ENCODE assay signal across 10 mouse cellular contexts in the genomic region with DNA sequence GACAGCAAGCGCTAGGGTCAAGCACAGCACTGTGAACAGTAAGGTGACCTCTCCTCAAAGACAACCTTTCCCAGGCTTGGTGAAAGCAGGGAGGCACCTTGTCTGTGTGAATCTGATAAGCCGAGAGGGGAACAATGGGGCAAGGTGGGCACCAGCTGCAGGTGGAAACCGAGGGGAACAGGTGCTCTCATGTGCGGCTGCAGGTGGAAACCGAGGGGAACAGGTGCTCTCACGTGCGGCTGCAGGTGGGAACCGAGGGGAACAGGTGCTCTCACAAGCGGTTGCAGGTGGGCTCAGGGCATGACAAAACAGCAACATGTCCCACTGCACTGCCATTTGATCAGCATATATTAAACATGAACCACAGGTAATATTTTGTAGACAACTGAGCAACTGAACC. TPM values are rescaled to one million over a fixed set of nuclear protein-coding genes. Genes with fewer than 3 reads are reported as not detected.
DNase-seq lines count a peak whose midpoint lies in the region; ATAC-seq and TF ChIP-seq lines count a peak whose summit lies in the region.
"Had no signal": no experiment of that assay in that cellular context is flagged by ENCODE, and none has a peak within 500 bp of the region (broad histone marks: within the 10 kb centered on the region; RNA-seq: fewer than 3 reads in every experiment).

No protein-coding gene starts in this region.

- H3K4me3 ChIP-seq in erythroblast, embryonic 14.5 days (replicated peaks): peak overlapping the region; percentile 65
- H3K4me3 ChIP-seq in lung, postnatal 0 days (ENCODE audit: low read depth, low read length): no peak overlapping the region
- H3K4me3 ChIP-seq in lung, adult 2 months (replicated peaks; ENCODE audit: extremely low read depth, low read depth, low read length): no peak overlapping the region
- no peak overlapping the region for H3K4me3 ChIP-seq in hindbrain, postnatal 0 days (ENCODE audit: low read length)
- H3K4me3 ChIP-seq in small intestine, adult 2 months (ENCODE audit: low read depth, low read length): no peak overlapping the region
- H3K4me3 ChIP-seq: heart, adult 2 months; midbrain, embryonic 12.5 days had no signal

- H3K4me2 ChIP-seq in lung, postnatal 0 days (replicated peaks; ENCODE audit: low read depth, low read length): no peak overlapping the region
- H3K4me2 ChIP-seq in hindbrain, postnatal 0 days (ENCODE audit: low read depth, low read length): no peak overlapping the region

- TF ChIP-seq POLR2A in lung, adult 2 months (IDR thresholded peaks at IDR 0.05; ENCODE audit: borderline replicate concordance, extremely low read depth, low read depth, low read length): no peak
- TF ChIP-seq POLR2A in small intestine, adult 2 months (IDR thresholded peaks at IDR 0.05; ENCODE audit: low read depth, low read length): no peak

- 58% methylated on average over 9 of the region's 9 CpGs for WGBS in lung, postnatal 0 days
- 70% methylated on average over 9 of the region's 9 CpGs for WGBS in lung, adult 2 months
- WGBS in hindbrain, postnatal 0 days: 77% methylated on average over 9 of the region's 9 CpGs
- WGBS in small intestine, adult 2 months: 29% methylated on average over 9 of the region's 9 CpGs

- no peak for TF ChIP-seq CTCF in lung, postnatal 0 days (IDR thresholded peaks at IDR 0.05)
- TF ChIP-seq CTCF in lung, adult 2 months (IDR thresholded peaks at IDR 0.05; ENCODE audit: insufficient read depth, low read length): no peak
- TF ChIP-seq CTCF in hindbrain, postnatal 0 days (IDR thresholded peaks at IDR 0.05; ENCODE audit: low read depth): no peak
- TF ChIP-seq CTCF in small intestine, adult 2 months (IDR thresholded peaks at IDR 0.05; ENCODE audit: extremely low read depth, insufficient read length, insufficient replicate concordance, low read depth, low read length): no peak

- peaks cover 84% of the 10 kb centered on the region for H3K4me1 ChIP-seq in erythroblast, embryonic 14.5 days (ENCODE audit: control insufficient read depth)
- H3K4me1 ChIP-seq in lung, postnatal 0 days (ENCODE audit: insufficient read depth, low read depth, low read length): peaks cover 6% of the 10 kb centered on the region; the same call in 1 of the 2 replicates
- peaks cover 2% of the 10 kb centered on the region; the same call in 1 of the 2 replicates for H3K4me1 ChIP-seq in lung, adult 2 months (ENCODE audit: control insufficient read depth, insufficient read depth, low read length)
- peaks cover 27% of the 10 kb centered on the region; the same call in 1 of the 2 replicates for H3K4me1 ChIP-seq in hindbrain, postnatal 0 days (ENCODE audit: insufficient read depth, low read length)
- H3K4me1 ChIP-seq in small intestine, adult 2 months (ENCODE audit: control insufficient read depth, insufficient read depth, insufficient read length, low read length): peaks cover 27% of the 10 kb centered on the region

- no peak for ATAC-seq in erythroblast, adult 5-6 weeks (replicated peaks; ENCODE audit: low FRiP score, poor library complexity, severe bottlenecking)
- no peak for ATAC-seq in lung, postnatal 0 days
- no peak for ATAC-seq in hindbrain, postnatal 0 days

- H3K27me3 ChIP-seq in erythroblast, embryonic 14.5 days (ENCODE audit: control insufficient read depth): no peaks in the 10 kb centered on the region
- no peaks in the 10 kb centered on the region for H3K27me3 ChIP-seq in lung, postnatal 0 days (replicated peaks; ENCODE audit: insufficient read depth, low read length)
- H3K27me3 ChIP-seq in hindbrain, postnatal 0 days (ENCODE audit: insufficient read depth, low read length): no peaks in the 10 kb centered on the region
- H3K27me3 ChIP-seq in small intestine, adult 2 months (ENCODE audit: control insufficient read depth, insufficient read depth, low read length): no peaks in the 10 kb centered on the region
- H3K27me3 ChIP-seq: midbrain, embryonic 12.5 days had no signal

- no peak overlapping the region for H3K9ac ChIP-seq in lung, postnatal 0 days (replicated peaks; ENCODE audit: low read depth)
- H3K9ac ChIP-seq in hindbrain, postnatal 0 days (replicated peaks; ENCODE audit: low read length): peak overlapping the region; percentile 29; the same call in 1 of the 2 replicates

- H3K9me3 ChIP-seq in erythroblast, embryonic 14.5 days (ENCODE audit: control insufficient read depth, low read length): no peaks in the 10 kb centered on the region
- H3K9me3 ChIP-seq in lung, postnatal 0 days (ENCODE audit: low read length): no peaks in the 10 kb centered on the region
- H3K9me3 ChIP-seq in hindbrain, postnatal 0 days (ENCODE audit: low read length): no peaks in the 10 kb centered on the region
- H3K9me3 ChIP-seq: midbrain, embryonic 12.5 days had no signal

- peaks cover 92% of the 10 kb centered on the region for H3K36me3 ChIP-seq in erythroblast, embryonic 14.5 days (ENCODE audit: control insufficient read depth)
- no peaks in the 10 kb centered on the region for H3K36me3 ChIP-seq in lung, postnatal 0 days (ENCODE audit: insufficient read depth, low read length)
- H3K36me3 ChIP-seq in hindbrain, postnatal 0 days (ENCODE audit: insufficient read depth, low read length): peaks cover 17% of the 10 kb centered on the region; the same call in 1 of the 2 replicates
- no peaks in the 10 kb centered on the region for H3K36me3 ChIP-seq in small intestine, adult 2 months (ENCODE audit: control insufficient read depth, insufficient read depth, low read length)

- TF ChIP-seq EP300 in lung, postnatal 0 days (IDR thresholded peaks at IDR 0.05): no peak

- peak overlapping the region; percentile 57 for H3K27ac ChIP-seq in lung, postnatal 0 days (ENCODE audit: low read length)
- peak overlapping the region; percentile 68; the same call in 1 of the 2 replicates for H3K27ac ChIP-seq in hindbrain, postnatal 0 days
- H3K27ac ChIP-seq in small intestine, adult 2 months (ENCODE audit: insufficient read depth, low read depth, low read length): peak overlapping the region; percentile 83
- H3K27ac ChIP-seq: heart, adult 2 months had no signal

- no peak for DNase-seq in lung, postnatal 0 days (ENCODE audit: low spot score)
- no peak for DNase-seq in lung, adult 2 months
- DNase-seq in hindbrain, postnatal 0 days (ENCODE audit: low spot score): no peak
- DNase-seq in thymus, postnatal 4 days: no peak
- DNase-seq in natural killer cell, adult 2 months (ENCODE audit: low spot score in 2 of 2): no peak
- DNase-seq: heart, adult 2 months had no signal

RNA-seq across cellular contexts. Expression of gene Slc7a5, which starts 10.3 kb away (rescaled TPM):
- 12.4 and 35.9 TPM in 2 replicates for polyA plus RNA-seq in erythroblast, embryonic 14.5 days (2012)
- 137 and 171 TPM in 2 replicates for total RNA-seq in erythroblast, adult 5-6 weeks (2015; ENCODE audit: low replicate concordance)
- 151 and 182 TPM in 2 replicates for total RNA-seq in erythroblast, adult 5-6 weeks (2017; ENCODE audit: low replicate concordance)
- polyA plus RNA-seq in lung, postnatal 0 days (2015; fragmentation: Nextera tagmentation; extraction: Ambion mirVana): 4.3 and 7.5 TPM in 2 replicates
- polyA plus RNA-seq in lung, adult 2 months (2012; rRNA removed): 11.4 and 12.1 TPM in 2 replicates
- 148 and 163 TPM in 2 replicates for total RNA-seq in hindbrain, postnatal 0 days (2014; rRNA removed)
- polyA plus RNA-seq in hindbrain, postnatal 0 days (2015; fragmentation: Nextera tagmentation; extraction: Ambion mirVana): 60.1 and 72.1 TPM in 2 replicates
- polyA plus RNA-seq in small intestine, adult 2 months (2012; rRNA removed): 10.9 and 11.5 TPM in 2 replicates

RNA-seq across cellular contexts. Expression of gene Car5a, which starts 47.5 kb away (rescaled TPM):
- 0.03 and 0.08 TPM in 2 replicates for polyA plus RNA-seq in erythroblast, embryonic 14.5 days (2012)
- total RNA-seq in erythroblast, adult 5-6 weeks (2015; ENCODE audit: low replicate concordance): not detected in 2 replicates
- not detected in 2 replicates for total RNA-seq in erythroblast, adult 5-6 weeks (2017; ENCODE audit: low replicate concordance)
- polyA plus RNA-seq in lung, postnatal 0 days (2015; fragmentation: Nextera tagmentation; extraction: Ambion mirVana): 0.37 and 0.61 TPM in 2 replicates
- polyA plus RNA-seq in lung, adult 2 months (2012; rRNA removed): 0.18 and 0.26 TPM in 2 replicates
- total RNA-seq in hindbrain, postnatal 0 days (2014; rRNA removed): 0.42 TPM in 1 of 2 replicates, not detected in the other
- polyA plus RNA-seq in hindbrain, postnatal 0 days (2015; fragmentation: Nextera tagmentation; extraction: Ambion mirVana): 0.23 and 0.50 TPM in 2 replicates
- polyA plus RNA-seq in small intestine, adult 2 months (2012; rRNA removed): 0.11 TPM in 1 of 2 replicates, not detected in the other
- total RNA-seq: heart, adult 2 months had no signal
- polyA plus RNA-seq: heart, adult 2 months had no signal

RNA-seq across cellular contexts. Expression of gene Banp, which starts 52.3 kb away (rescaled TPM):
- 8.0 and 8.8 TPM in 2 replicates for polyA plus RNA-seq in erythroblast, embryonic 14.5 days (2012)
- total RNA-seq in erythroblast, adult 5-6 weeks (2015; ENCODE audit: low replicate concordance): 6.1 and 25.0 TPM in 2 replicates
- total RNA-seq in erythroblast, adult 5-6 weeks (2017; ENCODE audit: low replicate concordance): 20.4 and 45.8 TPM in 2 replicates
- polyA plus RNA-seq in lung, postnatal 0 days (2015; fragmentation: Nextera tagmentation; extraction: Ambion mirVana): 17.1 and 30.7 TPM in 2 replicates
- 55.2 and 57.8 TPM in 2 replicates for polyA plus RNA-seq in lung, adult 2 months (2012; rRNA removed)
- total RNA-seq in hindbrain, postnatal 0 days (2014; rRNA removed): 59.7 and 62.5 TPM in 2 replicates
- 22.5 and 22.8 TPM in 2 replicates for polyA plus RNA-seq in hindbrain, postnatal 0 days (2015; fragmentation: Nextera tagmentation; extraction: Ambion mirVana)
- polyA plus RNA-seq in small intestine, adult 2 months (2012; rRNA removed): 24.7 and 34.3 TPM in 2 replicates
